Mouse (Mus musculus) adrenal gland (tissue): ENCODE measurements at regions not wholly inside any gene's neighbourhood (a gene's known extent, or its start where the extent isn't known, plus 50 kb on each side); places are given as distances from the start of the nearest gene placed in this dataset.

ENCODE experiments used
- intact Hi-C: fragments of 180-260 bp; cut with DNase I; formaldehyde crosslinking; loops from one replicate; pipeline ENCODE4 v1.15.1; 2025

DNA sequence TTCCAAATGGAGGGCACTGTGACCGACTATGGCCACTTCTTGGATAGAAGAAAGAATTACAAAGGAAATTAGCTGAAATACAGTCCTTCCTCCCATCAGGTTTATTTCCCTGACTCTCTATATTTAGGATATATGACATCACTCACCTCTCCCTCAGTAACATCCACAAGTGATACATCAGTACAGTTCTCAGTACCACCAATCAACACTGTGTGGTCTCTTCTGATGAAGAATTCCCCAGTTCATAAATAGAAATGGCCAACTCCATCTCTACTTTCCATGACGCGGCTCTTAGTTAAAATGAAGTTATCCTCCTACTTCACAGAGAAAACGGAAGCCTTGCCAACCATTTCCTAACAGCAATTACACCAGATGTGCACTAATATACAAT lies 208.3 kb upstream of the Dio2 start:
- intact Hi-C loops = no loop called here

DNA sequence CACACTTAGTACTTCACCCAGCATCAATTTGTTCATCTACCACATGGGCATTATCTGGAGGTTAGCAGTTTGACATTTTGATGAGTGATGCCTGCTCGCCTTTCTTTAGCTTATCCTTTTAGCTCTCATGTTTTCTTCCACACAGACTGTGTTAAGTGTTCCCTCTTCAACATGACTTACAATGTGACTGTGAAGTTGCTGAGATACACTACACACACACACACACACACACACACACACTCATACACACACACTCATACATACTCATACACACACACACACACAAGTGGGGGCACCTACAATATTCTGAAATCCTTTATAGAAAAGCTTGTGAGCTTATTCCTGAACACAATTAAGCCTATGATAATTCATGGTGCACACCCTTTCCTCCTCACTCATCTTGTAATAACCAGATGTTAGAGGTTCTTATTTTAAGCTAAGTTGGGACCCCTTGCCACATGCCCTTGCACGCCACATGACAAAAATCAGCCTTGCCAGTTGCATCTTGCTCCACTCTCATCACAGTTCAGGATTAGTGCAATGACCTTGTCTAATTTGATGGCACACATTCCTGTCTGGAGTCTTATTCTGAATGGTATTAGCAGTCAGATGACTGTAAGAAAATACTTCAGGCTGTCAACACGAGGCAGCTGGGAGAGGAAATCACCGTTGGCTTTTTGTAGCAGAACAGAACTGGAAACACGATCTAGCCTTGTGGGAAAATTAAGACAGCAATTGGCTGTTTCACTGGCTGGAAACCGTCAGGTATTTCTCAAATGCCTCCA lies 207.7 kb upstream of the Dio2 start:
- intact Hi-C loops = no loop called here

DNA sequence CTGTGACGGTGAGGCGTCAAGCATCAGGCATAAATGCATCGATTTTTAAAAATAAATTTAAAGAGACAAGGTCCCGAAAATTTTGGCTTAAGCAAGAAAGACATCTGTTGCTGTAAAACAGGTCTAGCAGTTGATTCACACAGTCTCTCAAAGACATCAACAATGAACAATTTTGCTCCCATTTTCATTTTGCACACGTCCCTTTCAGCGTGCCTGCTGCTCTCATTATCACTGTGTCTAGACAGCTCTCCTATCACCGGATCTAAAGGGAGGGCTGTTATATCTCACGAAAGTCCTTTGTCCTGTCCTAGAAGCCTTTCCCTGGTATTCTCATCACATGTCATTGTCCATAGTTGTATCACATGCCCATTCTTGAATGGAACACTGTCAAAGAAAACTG lies 194.4 kb upstream of the Dio2 start:
- intact Hi-C loops = no loop called here

DNA sequence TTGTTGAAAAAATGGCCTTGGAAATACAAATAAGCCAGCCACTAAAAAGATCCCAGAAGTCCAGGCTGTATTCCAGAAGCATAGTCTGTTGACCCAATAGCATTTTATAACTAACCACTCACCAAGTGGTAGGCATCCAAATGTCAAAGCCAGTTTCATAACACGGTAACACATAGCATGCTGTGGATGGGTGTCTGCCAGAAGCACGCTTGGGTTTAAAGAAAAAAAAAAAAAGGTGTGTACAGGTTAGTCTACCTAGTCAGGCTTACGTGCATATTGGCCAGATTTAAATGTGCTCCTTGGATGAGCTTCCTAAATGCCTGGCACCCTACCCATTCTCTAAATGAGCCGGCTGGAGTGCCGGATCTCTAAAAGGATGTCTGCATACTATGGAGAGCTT lies 194.0 kb upstream of the Dio2 start:
- intact Hi-C loops = no loop called here

DNA sequence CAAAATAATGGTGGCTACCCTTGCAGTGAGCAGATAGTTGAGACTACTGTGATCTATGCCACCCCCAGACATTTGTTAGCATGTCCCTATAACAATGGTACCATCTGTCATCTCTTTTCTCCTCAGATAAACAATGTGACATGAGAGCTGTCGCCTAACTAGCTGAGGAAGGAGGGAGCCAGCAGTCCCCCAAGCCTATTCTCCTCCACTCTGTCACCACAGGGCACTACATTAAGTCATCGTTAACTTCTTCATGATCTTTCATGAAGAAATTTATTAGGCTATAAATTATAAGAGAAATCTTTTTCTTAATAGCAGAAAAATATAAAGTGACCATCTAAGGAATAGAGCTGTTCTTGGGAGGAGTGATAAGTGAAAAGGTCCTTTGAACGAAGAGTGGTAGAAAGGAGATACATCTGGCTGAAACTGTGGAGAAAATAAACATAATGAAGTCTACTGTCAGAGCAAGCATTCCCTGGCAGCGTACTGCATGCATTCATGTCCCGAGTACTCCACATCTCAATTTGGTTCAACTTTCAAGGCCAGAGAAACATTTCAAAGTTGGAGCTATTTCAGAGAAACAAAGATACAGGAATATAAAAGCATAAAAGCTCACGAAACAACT lies 192.0 kb upstream of the Dio2 start:
- intact Hi-C loops = no loop called here

DNA sequence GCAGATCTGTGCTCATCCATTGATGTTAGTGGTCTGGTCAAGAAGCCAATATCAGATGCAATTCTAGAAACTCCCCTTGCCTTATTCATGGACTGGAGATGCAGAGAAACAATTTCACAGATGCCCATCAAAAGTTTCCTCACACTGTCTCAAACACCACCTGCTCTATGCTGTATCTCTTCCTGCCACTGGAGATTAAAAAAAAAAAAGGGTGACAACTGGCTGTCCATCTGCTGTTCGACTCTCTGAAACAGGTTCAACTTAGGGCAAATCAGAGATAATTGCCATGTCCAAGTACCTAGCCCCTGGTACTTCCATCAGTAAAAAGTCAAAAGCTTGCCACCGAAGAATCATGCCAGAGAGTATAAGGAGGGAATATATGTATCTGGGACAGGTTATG lies 185.4 kb upstream of the Dio2 start:
- intact Hi-C loops = no loop called here

DNA sequence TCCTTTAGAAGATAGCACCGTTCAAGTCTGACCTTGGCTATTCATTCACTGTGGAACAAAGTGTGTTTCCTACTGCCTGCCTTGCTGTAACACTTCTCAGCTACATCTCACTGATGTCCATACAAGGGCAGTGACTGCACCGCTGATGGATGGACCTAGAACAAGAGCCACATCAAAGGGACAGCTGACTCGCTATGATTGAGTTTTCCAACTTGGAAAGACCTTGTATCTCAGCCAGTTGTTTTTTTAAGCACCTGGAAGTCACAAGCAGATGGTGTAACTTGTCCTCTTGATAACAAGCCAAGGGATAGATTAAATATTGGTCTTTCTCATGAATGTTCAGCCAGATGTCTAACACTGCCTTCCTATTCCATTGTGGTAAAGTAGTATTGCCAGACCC lies 184.9 kb upstream of the Dio2 start:
- intact Hi-C loops = no loop called here

DNA sequence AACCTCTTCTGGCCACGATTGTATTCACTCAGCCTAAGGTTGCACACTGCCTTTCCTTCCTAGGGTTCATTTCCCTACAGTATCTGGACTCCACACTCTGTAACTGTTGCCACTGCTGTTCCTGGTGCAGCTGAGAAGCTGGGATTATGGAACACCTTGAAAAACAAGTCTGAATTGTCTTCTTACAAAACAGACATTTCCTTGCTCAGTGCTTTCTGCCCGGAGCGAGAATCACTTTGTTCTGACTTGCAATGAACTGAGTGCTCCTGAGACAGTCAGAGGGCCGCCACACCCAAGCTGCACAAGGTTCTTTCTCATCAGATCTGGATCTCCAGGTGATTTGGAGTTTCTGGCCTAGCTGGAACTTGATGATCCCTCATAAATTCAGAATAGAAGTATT lies 183.0 kb upstream of the Dio2 start:
- intact Hi-C loops = no loop called here

DNA sequence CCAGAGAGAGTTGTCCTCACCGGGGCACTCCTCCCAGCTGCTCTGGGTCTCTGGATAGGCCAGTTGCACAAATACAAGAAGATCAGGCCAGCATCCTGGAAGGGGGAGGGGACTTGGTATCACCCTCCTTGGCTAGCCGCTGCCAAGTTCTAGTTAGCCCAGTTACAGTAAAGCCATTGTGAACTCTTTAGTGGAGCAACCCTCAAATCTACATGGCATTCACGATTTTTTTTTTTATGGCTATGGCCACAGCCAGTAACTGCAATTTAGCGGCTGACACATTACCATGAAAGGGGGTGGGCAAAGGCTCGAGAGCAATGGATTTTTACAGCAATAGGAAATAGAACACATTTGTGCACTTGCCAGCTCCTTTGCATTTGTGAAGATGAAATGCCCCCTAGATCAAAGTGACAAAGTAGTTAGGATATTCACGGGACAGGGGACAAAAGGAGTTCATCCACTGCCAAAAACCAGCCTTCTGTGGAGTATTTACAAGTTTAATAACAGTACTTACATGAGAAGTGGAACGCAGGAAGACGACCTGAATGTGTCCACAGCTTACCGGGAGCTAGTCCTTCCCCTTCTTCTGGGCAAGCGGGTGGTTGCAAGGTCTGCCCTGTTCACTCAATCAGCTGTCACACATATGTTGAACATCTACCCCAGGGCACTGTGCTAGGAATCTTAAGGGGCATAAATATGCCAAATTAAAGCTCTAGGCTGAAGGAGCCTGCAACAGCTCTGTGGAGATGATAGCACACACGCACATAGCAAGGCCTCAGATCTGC lies 177.9 kb upstream of the Dio2 start:
- intact Hi-C loops = no loop called here

DNA sequence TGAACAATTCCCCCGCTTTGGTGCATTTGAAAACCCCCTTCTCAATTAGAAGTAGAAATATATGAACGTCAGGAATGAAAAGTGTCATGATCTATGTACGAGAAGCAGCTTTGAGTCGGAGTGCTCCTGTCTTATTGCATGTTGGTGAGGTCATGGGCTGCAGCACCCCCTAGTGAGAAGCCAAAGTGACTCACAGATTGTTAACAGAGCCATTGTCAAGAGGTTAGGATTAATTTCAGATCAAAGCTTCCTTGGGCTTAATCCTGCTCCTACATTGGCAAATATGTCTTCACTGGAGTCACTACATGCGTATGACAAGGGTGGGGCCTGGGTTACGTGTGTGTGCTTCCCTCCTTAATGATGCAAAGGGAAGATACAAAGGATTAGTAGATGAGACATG lies 165.8 kb upstream of the Dio2 start:
- intact Hi-C loops = loop anchor here (10.0 kb wide), 2 partner anchors 159 to 421 kb away; no protein-coding TSS in a partner anchor

DNA sequence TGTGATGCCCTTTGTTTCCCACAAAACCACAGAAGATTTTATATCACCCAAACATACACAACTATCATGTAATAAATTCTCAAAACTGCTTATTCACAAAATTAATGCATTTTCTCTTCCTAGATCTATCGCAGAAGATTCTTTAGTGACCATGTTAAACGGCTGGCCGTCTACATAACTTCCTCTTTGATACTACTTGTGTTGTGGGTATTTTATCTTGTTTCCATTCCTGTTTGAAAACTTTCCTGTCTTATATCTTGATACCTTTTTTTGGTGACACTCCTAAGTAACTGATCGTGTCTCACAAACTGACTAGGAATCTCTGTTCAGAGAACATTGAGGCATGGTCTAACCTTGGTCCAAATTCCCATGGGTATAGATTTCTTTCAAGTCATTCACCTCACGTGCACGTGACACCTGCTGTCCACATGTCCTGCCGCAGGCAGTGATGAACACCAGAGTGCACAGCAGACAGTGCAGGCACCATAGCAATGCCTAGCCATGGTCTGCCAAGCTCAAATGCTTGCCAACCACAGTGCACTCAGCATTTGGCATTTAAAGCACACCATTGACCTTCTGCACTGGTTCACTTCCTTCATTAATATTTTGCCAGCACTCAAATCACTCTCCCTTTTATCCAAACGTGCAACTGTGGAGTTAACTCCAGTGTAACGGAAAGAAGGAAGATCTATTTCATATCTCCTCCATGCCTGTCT lies 155.6 kb upstream of the Dio2 start:
- intact Hi-C loops = no loop called here

DNA sequence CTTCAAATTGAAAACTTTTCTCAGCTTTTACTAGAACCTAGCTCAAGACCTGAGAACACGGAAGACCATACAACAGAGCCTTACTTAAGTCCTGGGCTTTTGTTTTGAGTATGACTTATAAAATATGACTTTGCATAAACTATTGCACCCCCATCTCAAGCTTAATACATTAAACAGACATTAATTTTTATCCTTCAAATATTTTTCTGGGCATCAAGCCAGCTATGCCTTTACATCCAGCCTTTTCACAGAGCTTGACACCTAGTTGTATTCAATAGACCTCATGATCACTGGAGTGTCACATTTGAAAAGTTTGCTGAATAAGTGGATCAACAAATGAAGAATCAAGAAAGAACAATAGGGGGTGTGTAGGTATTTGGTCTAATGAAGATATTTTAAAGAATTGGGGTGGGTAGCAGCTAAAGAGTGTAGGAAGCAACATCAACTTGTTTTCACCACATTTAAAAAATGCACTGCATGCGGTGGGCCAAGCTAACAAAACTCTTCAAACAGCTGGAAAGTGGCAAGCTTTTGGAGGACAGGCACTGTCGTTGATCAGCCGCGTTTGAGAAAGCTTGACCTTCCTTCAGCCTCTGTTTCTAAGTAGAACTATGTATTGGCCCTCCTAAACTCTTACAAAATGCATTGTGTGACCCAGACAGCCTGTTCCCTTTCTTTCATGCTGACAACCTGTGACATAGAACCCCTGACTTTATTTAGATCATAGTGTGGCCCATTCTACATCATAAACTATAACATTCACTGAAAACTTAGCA lies 138.2 kb upstream of the Dio2 start:
- intact Hi-C loops = no loop called here

DNA sequence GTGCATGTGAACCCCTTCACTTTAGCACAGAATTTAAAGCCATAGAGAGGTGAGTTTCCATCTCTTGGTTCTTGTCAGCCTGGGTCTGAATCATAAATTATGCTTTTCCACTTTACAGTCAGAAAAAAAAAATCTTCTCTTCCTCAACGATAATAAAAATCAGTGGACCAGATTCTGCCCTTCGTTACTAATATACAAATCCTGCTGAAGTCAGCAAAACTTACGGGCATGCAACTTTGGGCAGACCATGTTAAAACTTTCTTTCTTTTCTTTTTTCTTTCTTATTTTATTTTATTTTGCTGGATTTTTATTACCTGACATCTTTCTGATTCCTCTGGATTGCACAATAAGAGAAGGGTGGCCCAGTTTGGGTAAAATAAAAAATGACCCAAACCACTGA lies 136.6 kb upstream of the Dio2 start:
- intact Hi-C loops = no loop called here

DNA sequence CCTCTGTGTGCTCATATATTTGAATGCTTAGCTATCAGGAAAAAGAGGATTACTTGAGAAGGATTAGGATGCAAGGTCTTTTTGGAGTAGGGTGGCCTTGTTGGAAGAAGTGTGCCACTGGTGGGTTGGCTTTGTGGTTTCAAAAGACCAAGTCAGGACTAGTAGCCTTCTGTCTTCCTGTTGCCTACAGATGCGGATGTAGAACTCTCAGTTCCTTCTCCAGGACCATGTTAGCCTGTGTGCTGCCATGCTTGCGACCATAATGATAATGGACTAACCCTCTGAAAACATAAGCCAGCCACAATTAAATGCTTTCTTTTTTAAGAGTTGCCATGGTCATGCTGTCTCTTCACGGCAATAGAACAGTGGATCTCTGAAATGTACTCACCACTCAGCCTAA lies 135.7 kb upstream of the Dio2 start:
- intact Hi-C loops = no loop called here

DNA sequence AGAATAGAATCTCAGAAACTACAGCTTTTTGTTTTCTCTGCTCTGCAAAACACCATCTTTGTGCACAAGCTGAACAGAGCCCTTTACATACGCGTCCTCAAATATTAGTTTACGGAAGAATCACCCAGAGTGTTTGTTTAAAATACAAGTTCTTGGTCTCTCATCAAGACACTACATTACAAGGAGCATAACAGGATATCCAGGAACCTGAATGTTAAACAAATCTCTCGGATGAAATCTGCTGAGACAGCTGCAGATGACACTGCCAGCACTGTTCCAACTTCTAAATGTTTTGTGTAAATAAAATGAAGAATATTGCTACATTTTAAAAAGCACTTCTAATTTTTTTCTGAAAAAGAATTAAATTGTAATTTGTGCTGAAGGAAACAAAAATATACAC lies 128.4 kb upstream of the Dio2 start:
- intact Hi-C loops = no loop called here

DNA sequence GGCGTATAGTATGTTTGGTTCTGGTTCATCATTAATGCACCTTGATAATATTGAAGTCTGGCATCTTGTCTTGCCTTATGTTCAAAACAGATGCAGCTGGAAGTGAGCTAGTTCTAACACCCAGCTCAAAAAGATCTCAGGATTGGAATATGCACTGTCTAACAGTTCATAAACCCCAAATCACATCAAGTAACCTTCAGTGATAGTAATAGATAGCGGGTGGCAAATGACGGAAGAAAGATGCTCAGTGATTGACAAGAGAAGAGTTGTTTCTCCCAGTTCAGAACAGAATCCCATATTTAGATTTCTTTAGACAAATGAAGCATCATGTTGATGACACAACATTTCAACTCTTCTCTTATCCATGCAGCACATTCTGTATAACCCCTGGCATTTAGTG lies 124.4 kb upstream of the Dio2 start:
- intact Hi-C loops = no loop called here

DNA sequence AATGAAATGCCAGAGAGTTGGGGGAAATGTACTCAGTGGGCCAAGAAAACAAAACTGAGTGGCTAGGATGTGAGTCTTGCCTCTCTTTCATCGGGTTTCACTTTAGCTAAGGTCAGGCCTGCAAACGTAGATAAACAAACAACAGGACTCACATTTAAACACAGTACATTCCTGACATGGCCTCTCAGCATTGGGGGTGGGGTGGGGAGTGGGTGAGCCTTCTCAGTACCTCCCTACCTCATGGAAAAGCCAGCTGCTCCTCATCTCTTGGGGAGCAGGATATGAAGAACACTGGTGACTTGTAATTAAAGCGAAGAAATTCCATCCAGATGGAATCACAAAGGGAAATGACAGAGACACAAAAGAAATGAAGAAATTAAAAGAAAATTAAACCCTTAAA lies 119.5 kb upstream of the Dio2 start:
- intact Hi-C loops = no loop called here

DNA sequence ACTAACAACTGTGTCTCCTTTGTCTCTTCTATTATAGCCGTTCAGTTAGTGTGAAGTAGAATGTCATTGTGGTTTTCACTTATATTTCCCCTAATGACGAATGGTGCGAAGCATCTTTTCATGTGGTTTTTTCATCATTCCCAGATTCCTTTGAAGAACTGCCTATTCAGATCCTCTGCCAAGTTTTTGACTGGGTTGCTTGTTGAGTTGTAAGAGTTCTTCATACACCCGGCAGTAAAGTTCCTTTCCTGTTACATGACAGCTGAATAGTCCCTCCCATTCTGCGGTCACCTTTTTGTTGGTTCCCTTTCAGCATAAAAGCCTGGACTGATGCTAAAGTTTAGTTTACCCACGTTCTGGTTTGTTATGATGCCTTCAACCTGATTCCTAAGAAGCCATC lies 72.4 kb upstream of the Dio2 start:
- intact Hi-C loops = no loop called here

DNA sequence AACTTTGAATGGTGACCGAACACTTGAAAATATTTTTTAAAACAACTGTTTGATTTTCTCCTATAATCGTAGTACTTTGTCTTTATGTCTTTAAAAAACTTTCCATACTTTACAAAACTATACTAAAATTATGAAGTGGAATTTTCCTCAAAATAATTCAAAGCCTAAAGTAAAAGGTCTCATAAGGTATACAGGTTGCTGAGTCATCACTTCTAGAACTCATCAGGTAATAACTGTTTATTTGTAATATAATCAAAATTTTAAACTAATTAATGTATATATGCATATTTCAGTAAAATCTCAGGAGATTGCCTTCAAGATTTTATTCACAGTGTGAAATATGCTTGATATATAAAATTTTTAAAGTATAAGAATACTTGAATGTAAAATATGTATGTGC lies 52.3 kb upstream of the Dio2 start:
- intact Hi-C loops = no loop called here
